Mouse (Mus musculus) T-helper 17 cell (primary cell): ENCODE results near the gene Sox14.

ENCODE experiments used
- in situ Hi-C, 2 experiments: fragments of 300-600 bp; cut with MboI, MseI; formaldehyde crosslinking; loops; 1 replicate in 1 of 2; 2 replicates in 1 of 2; pipeline ENCODE4 v1.15.1; 2025; ENCODE audit warnings: high pct_unique_total_duplicates in 2 of 2

The Sox14 gene

DNA sequence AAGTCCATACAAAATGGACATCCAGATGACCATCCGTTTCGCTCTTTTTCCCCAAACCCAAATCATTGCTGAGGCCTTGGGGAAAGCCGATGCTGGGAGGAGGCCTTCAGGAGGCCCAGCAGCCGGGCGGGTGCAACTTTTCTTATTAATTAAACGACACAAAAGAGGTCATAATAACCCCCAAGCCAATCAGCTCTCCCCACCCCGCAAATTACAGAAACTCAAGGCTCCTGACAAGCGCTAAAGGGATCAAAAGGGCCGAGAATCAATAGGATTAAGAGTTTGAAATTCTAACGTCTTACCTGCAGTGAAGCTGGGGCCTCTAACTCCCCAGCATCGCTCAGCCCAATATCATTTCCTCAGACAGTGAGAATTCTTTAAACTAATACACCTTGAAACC, 22.6 kb downstream of the Sox14 start:
- in situ Hi-C loops, result loop anchor here in 1 of 2 experiments (25.0 kb wide), 1 partner anchor 759 kb away; no protein-coding TSS in a partner anchor

DNA sequence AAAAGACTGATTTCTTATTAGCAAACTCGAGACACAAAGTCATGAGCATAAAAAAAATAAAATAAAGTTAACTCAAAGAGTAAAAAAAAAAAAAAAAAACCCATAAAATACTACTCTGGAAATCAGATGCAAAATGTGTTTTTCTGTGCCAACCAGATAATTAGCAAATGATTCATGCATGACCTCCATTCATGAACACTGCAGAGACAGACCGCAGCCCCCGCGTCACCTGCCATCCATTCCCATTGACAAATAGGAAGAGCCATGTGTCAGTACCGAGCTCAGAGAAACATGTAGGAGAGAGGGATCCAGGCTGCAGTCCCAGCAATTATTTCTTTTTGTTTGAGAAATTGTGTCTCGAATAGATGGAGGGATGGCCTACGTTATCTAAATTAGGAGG, 25.6 kb downstream of the Sox14 start:
- in situ Hi-C loops, result loop anchor here in 1 of 2 experiments (25.0 kb wide), 1 partner anchor 762 kb away; no protein-coding TSS in a partner anchor

GRCm38 (mm10) chr9:99848327-99848726, 27.6 kb downstream of the Sox14 start:
- in situ Hi-C loops, result loop anchor here (5.0 to 25.0 kb wide), 4 partner anchors 524 to 1314 kb away; partner anchors contain the start of gene Stag1 (in 1 of the 2)

DNA sequence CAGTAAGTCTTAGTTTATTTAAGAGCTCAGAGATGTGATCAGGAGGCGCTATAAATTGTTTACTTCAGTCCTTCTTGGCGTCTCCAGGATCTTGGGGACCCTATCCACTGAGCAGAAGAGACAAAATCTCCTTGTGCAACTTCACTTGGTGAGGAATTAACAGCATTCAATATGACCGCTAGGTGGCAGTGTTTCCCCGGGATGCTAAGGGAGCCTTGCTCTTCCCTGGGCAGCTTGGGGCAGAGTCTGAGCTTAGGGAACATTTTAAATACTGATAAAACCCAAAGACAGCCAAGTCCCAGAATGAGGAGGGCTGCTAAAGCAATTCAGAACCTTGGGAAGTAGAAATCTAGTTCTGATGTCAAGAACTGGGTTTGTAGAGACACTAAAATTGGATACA, 29.1 kb downstream of the Sox14 start:
- in situ Hi-C loops, result loop anchor here (5.0 to 25.0 kb wide), 4 partner anchors 525 to 1315 kb away; partner anchors contain the start of gene Stag1 (in 1 of the 2)

DNA sequence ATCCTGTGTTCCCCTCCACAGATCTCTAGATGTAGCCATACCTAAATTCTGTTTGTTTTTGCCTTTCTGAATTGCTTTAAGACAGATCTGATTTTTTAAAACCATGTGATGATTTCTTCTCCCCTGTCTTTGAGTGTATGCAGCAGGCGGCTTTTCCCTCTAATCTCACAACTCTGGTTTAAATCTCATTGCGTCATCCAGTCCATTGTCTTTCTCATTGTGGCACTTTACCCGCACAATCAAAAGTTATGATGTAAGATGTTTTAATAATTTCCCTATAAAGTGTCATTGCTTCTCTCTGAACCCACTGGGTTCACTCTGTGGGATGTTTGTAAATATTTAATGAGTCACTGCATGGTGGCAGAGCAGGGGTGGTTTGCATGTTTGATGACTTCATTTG, 36.6 kb downstream of the Sox14 start:
- in situ Hi-C loops, result loop anchor here (25.0 kb wide), 2 partner anchors 748 to 1323 kb away; partner anchors contain the start of gene Stag1 (in 1 of the 2)

DNA sequence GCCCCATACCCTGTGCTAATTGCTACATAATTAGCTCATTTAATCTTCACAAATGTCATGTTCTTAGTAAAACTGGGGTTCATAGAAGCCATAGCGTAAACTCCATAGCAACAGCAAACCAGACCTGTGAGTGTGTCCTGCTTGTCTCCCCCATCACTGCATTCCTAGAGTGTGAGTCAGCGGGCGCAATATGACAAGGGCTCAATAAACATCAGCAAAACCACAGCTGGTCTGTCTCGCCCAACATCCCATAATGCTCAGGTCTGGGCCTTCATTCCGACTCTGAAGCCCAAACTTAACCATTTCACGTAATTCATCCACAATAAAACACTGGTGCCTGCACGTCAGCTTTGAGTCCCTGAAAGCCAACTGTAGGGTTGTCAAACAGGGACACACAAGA, 37.1 kb downstream of the Sox14 start:
- in situ Hi-C loops, result loop anchor here (25.0 kb wide), 2 partner anchors 748 to 1323 kb away; partner anchors contain the start of gene Stag1 (in 1 of the 2)

- in situ Hi-C loops, result loop anchor here (25.0 kb wide), 2 partner anchors 751 to 1326 kb away; partner anchors contain the start of gene Stag1 (in 1 of the 2)
Observed at GRCm38 (mm10) chr9:99836707-99837106, 39.3 kb downstream of the Sox14 start.

DNA sequence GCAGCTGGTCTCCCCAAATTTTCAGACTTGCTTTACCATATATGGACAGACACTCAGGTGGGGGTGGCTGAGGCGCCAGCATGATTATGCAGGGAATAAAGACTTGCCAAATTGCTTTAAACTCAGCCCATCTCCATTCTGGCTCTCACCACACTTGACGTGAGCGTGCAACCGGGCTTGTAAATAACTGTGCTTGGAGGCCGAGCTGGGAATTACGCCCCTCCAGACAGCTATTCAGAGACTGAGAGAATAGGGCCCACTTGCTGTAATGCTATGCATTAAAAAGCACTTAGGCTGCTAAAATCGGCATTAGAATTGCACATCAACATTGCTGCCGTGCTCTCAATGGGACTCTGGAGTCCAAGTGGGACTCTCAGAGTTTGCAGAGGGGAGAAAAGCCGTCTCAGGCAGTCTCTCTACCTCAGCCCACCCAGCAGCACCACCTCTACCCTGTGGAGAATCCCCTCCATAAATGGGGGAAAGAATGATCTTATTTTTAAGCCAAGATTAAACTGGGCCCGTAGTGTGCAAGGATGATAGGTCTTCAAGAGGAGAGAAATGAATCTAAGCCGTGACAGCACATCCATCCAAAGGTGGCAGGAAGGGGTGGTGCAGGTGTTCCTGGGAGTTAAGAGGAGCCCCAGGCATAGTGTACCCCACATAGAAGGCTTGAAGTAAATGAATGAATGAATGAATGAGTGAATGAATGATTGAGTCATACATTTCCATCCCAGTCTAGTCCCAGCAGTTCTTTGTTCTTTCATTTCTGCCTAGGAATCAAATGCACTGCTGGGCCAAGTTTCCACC, 40.1 kb downstream of the Sox14 start:
- in situ Hi-C loops, result loop anchor here (25.0 kb wide), 2 partner anchors 751 to 1326 kb away; partner anchors contain the start of gene Stag1 (in 1 of the 2)
